Mouse (Mus musculus) regulatory T cell (primary cell): Measurements from ENCODE around the gene Adcy2.

Experiments used
- in situ Hi-C: fragments of 300-600 bp; cut with MboI, MseI; formaldehyde crosslinking; loops from one replicate; pipeline ENCODE4 v1.15.1; 2025; ENCODE audit warnings: high pct_unique_total_duplicates

The Adcy2 gene

GRCm38 (mm10) chr13:68828441-68828840 is 170.9 kb downstream of the Adcy2 start:
- in situ Hi-C loops = no loop called here

GRCm38 (mm10) chr13:68826461-68826860 is 172.9 kb downstream of the Adcy2 start:
- in situ Hi-C loops = no loop called here

- in situ Hi-C loops = no loop called here
Measured at GRCm38 (mm10) chr13:68820858-68821579, 178.3 kb downstream of the Adcy2 start.

- in situ Hi-C loops = no loop called here
Measured at GRCm38 (mm10) chr13:68815704-68816477, 183.4 kb downstream of the Adcy2 start.

- in situ Hi-C loops = no loop called here
Measured at GRCm38 (mm10) chr13:68811185-68811584, 188.2 kb downstream of the Adcy2 start.

GRCm38 (mm10) chr13:68799777-68800176 is 199.6 kb downstream of the Adcy2 start:
- in situ Hi-C loops = no loop called here

GRCm38 (mm10) chr13:68793286-68793685 is 206.1 kb downstream of the Adcy2 start:
- in situ Hi-C loops = no loop called here

GRCm38 (mm10) chr13:68787286-68788061 is 211.9 kb downstream of the Adcy2 start:
- in situ Hi-C loops = no loop called here

GRCm38 (mm10) chr13:68783096-68783495 is 216.2 kb downstream of the Adcy2 start:
- in situ Hi-C loops = no loop called here

- in situ Hi-C loops = no loop called here
Measured at GRCm38 (mm10) chr13:68778011-68778672, 221.2 kb downstream of the Adcy2 start.

- in situ Hi-C loops = no loop called here
Measured at GRCm38 (mm10) chr13:68773599-68774211, 225.6 kb downstream of the Adcy2 start.

- in situ Hi-C loops = no loop called here
Measured at GRCm38 (mm10) chr13:68768588-68768987, 230.8 kb downstream of the Adcy2 start.

GRCm38 (mm10) chr13:68765896-68766578 is 233.3 kb downstream of the Adcy2 start:
- in situ Hi-C loops = no loop called here

GRCm38 (mm10) chr13:68764614-68765013 is 234.7 kb downstream of the Adcy2 start:
- in situ Hi-C loops = no loop called here

GRCm38 (mm10) chr13:68749801-68750200 is 249.5 kb downstream of the Adcy2 start:
- in situ Hi-C loops = no loop called here

- in situ Hi-C loops = no loop called here
Measured at GRCm38 (mm10) chr13:68749370-68749769, 250.0 kb downstream of the Adcy2 start.

- in situ Hi-C loops = no loop called here
Measured at GRCm38 (mm10) chr13:68745426-68745825, 253.9 kb downstream of the Adcy2 start.

GRCm38 (mm10) chr13:68712661-68713060 is 286.7 kb downstream of the Adcy2 start:
- in situ Hi-C loops = no loop called here

- in situ Hi-C loops = loop anchor here (10.0 kb wide), 1 partner anchor 1697 kb away; no protein-coding TSS in a partner anchor
Measured at GRCm38 (mm10) chr13:68707296-68707747, 292.0 kb downstream of the Adcy2 start.

GRCm38 (mm10) chr13:68684919-68685318 is 314.4 kb downstream of the Adcy2 start:
- in situ Hi-C loops = no loop called here
